Mouse (Mus musculus) thymus, postnatal 4 days (tissue): ENCODE measurements at regions not wholly inside any gene's neighbourhood (a gene's known extent, or its start where the extent isn't known, plus 50 kb on each side); places are given as distances from the start of the nearest gene placed in this dataset.

Experiments
- DNase-seq: peaks from one replicate; pipeline ENCODE4 v3.0.0; 2021

DNA sequence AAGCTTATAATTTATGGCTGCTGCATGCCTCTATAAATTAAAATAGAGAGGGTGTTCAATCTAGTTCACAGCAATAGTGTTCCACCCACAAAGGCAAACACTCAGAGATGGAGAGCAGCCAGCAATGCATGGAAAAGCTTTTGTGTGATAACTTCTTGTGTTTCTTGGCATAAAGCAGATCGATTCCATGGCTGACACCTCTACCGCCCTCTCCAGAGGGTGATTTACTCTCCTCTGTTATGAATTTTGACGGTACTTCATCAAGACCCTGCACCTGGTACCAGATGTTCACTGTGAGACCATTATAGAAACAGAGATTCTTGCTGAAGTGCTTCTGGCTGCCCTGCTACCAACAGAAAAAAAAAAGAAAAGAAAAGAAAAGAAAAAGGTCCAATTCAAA lies 54.1 kb upstream of the Btc start:
- no peak for DNase-seq

DNA sequence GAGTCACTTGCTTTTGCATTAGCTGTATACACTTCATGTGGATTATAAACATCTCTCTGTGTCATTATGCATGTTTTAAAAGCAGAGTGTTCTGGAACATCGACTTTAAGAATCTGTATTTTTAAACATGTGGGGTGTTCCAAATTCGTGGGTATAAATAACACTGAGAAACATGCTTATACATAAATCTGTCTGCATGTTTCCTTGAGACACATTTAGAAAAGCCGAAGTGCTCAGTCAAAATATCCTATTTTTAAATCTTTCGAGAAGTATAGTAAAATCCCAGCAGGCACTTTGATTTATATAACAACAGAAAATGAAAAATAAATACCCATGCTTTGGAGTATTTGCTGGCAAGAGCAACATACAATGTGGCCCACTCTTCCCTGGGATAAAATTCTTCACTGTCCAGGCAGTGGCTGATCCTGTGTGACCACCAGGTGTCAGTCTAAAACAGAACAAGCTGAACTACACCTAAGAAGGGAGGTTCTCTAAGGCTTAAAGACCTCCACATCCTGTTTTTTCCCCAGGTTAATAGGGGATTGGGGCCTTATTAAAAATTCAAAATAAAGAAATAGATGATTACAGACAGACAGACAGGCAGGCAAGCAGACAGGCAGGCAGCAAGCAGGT lies 52.4 kb upstream of the Parm1 start:
- peak; percentile 48 for DNase-seq
